Mouse (Mus musculus) hindbrain, postnatal 0 days (tissue): ENCODE results near the gene Adgrl2. TPM values are rescaled to one million over a fixed set of nuclear protein-coding genes. Genes with fewer than 3 reads are reported as not detected.
A peak's percentile ranks its signal among the peaks of the same experiment; 100 is the strongest.

Experiments
- ATAC-seq: fragments of 200-750 bp; cut with Nextera tagmentation; 2 replicates; pipeline ENCODE4 v1.8.0; 2017; ENCODE audit warnings: mild to moderate bottlenecking, moderate TSS enrichment, moderate library complexity
- DNase-seq: peaks from one replicate; pipeline ENCODE4 v3.0.0-alpha.2; 2015; ENCODE audit warnings: low spot score
- H3K27ac ChIP-seq: fragments of 300-500 bp; sonication (generic); 2 replicates; pipeline ENCODE4 v1.5.1; 2014; ENCODE audit warnings: mild to moderate bottlenecking
- H3K27me3 ChIP-seq: fragments of 300-500 bp; sonication (generic); 2 replicates; pipeline ENCODE4 v1.6.1; 2014; ENCODE audit warnings: low read length, mixed read lengths; ENCODE audit not compliant: insufficient read depth
- H3K36me3 ChIP-seq: fragments of 300-500 bp; sonication (generic); 2 replicates; pipeline ENCODE4 v1.6.1; 2014; ENCODE audit warnings: low read length, mixed read lengths; ENCODE audit not compliant: insufficient read depth
- H3K4me1 ChIP-seq: fragments of 300-500 bp; sonication (generic); 2 replicates; pipeline ENCODE4 v1.6.1; 2014; ENCODE audit warnings: antibody characterized with exemption, low read length, mixed read lengths; ENCODE audit not compliant: insufficient read depth
- H3K4me2 ChIP-seq: fragments of 300-500 bp; sonication (generic); 2 replicates; pipeline ENCODE4 v1.6.1; 2014; ENCODE audit warnings: low read depth, mild to moderate bottlenecking, low read length, moderate library complexity, mixed read lengths
- H3K4me3 ChIP-seq: fragments of 300-500 bp; sonication (generic); 2 replicates; pipeline ENCODE4 v1.5.1; 2014; ENCODE audit warnings: low read length
- H3K9ac ChIP-seq: fragments of 300-500 bp; sonication (generic); replicated peaks from 2 replicates; pipeline ENCODE4 v1.6.1; 2014; ENCODE audit warnings: mild to moderate bottlenecking, low read length, moderate library complexity, mixed read lengths
- H3K9me3 ChIP-seq: fragments of 300-500 bp; sonication (generic); 2 replicates; pipeline ENCODE4 v1.6.1; 2016; ENCODE audit warnings: low read length, mixed read lengths
- CTCF ChIP-seq: IDR thresholded peaks from 2 replicates; pipeline ENCODE4 v1.5.1; 2016; ENCODE audit warnings: antibody characterized with exemption, control low read depth, low read depth
- WGBS: fragments of 180-500 bp; shearing (Covaris S2); extraction: QIAGEN DNeasy Blood & Tissue Kit; methylation state at CpG from one replicate; pipeline ENCODE4 v1.1.7; 2014; 5-methylcytosine and 5-hydroxymethylcytosine counted together
- polyA plus RNA-seq: library from polyadenylated mRNA; unstranded; fragments of >200 nt; fragmentation: Nextera tagmentation; extraction: Ambion mirVana; gene quantifications from 2 replicates; pipeline ENCODE4 v1.2.1, GENCODE M21; 2015
- total RNA-seq: library from RNA; depleted of rRNA; stranded (reverse); fragments of >200 nt; gene quantifications from 2 replicates; pipeline ENCODE4 v1.2.3, GENCODE M21; 2014

The Adgrl2 gene
- total and polyA plus RNA-seq, 2 experiments from 2014 or later: 81.2 to 106 TPM

GRCm38 (mm10) chr3:148852556-148852955, 137.8 kb downstream of the Adgrl2 start:
- H3K4me2 ChIP-seq: no peak overlapping the region
- H3K27ac ChIP-seq: no peak overlapping the region
- H3K36me3 ChIP-seq: no peaks in the 10 kb centered on the region
- DNase-seq (no peak), ATAC-seq (no peak)
- TF ChIP-seq CTCF: no peak
- peaks cover 13% of the 10 kb centered on the region for H3K4me1 ChIP-seq
- H3K9me3 ChIP-seq: no peaks in the 10 kb centered on the region
- no peaks in the 10 kb centered on the region for H3K27me3 ChIP-seq
- 52% methylated on average over 12 of the region's 12 CpGs for WGBS
- no peak overlapping the region for H3K4me3 ChIP-seq
- no peak overlapping the region for H3K9ac ChIP-seq

- no peak overlapping the region for H3K9ac ChIP-seq
These were observed 139.5 kb downstream of the Adgrl2 start for GRCm38 (mm10) chr3:148850821-148851220.

GRCm38 (mm10) chr3:148848366-148848765, 142.0 kb downstream of the Adgrl2 start:
- Histone ChIP-seq H3K9me3 (no peaks in the 10 kb centered on the region), H3K4me3 (no peak overlapping the region), H3K27ac (no peak overlapping the region), H3K27me3 (no peaks in the 10 kb centered on the region), H3K9ac (no peak overlapping the region), H3K36me3 (no peaks in the 10 kb centered on the region; the same call in 1 of the 2 replicates), H3K4me2 (no peak overlapping the region), H3K4me1 (0 out of 2 replicates have a peak, but pooled peaks cover 3% of the 10 kb centered on the region)
- 82% methylated on average over 2 of the region's 2 CpGs for WGBS
- no peak for TF ChIP-seq CTCF
- no peak for ATAC-seq
- DNase-seq: no peak

More at GRCm38 (mm10) chr3:148850821-148851220, 139.5 kb downstream of the Adgrl2 start:
- Histone ChIP-seq H3K4me3 (no peak overlapping the region), H3K36me3 (no peaks in the 10 kb centered on the region; the same call in 1 of the 2 replicates), H3K4me2 (no peak overlapping the region), H3K27ac (no peak overlapping the region), H3K4me1 (peaks cover 13% of the 10 kb centered on the region), H3K27me3 (no peaks in the 10 kb centered on the region), H3K9me3 (no peaks in the 10 kb centered on the region)
- ATAC-seq (no peak), DNase-seq (no peak)
- no peak for TF ChIP-seq CTCF
- 89% methylated on average over 4 of the region's 4 CpGs for WGBS

- H3K9me3 ChIP-seq: no peaks in the 10 kb centered on the region
- no peaks in the 10 kb centered on the region; the same call in 1 of the 2 replicates for H3K36me3 ChIP-seq
- no peak for ATAC-seq
- no peak overlapping the region for H3K27ac ChIP-seq
- no peak for DNase-seq
- H3K4me3 ChIP-seq: no peak overlapping the region
- H3K9ac ChIP-seq: no peak overlapping the region
- no peaks in the 10 kb centered on the region for H3K27me3 ChIP-seq
- no peaks in the 10 kb centered on the region for H3K4me1 ChIP-seq
- TF ChIP-seq CTCF: no peak
- no peak overlapping the region for H3K4me2 ChIP-seq
- 91% methylated on average over 6 of the region's 6 CpGs for WGBS
These were observed 146.2 kb downstream of the Adgrl2 start for GRCm38 (mm10) chr3:148844182-148844581.

DNA sequence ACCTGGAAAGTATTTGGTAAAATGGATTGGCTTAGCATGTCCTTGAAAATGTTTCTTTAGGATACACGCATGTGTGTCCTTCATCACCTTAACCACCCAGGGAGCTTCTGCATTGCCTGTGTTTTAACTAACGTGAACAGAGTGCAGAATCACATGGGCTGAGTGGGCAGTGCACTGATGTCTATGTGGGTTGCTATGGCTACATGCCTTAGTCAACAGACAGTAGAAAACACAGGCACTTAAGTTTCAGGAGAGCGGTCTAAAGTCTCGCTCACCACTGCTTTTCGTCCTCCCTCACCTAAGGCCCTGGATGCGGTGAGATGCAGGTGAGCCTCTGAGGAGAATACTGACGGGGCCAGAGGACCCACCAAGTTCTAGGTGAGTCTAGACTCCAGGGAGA, 147.8 kb downstream of the Adgrl2 start:
- ATAC-seq: no peak

GRCm38 (mm10) chr3:148838835-148839296, 151.5 kb downstream of the Adgrl2 start:
- Histone ChIP-seq H3K27ac (no peak overlapping the region), H3K9ac (no peak overlapping the region), H3K9me3 (no peaks in the 10 kb centered on the region), H3K4me3 (no peak overlapping the region), H3K4me2 (no peak overlapping the region), H3K27me3 (no peaks in the 10 kb centered on the region), H3K4me1 (no peaks in the 10 kb centered on the region), H3K36me3 (peaks cover 10% of the 10 kb centered on the region; the same call in 1 of the 2 replicates)
- WGBS: 42% methylated on average over 13 of the region's 13 CpGs
- DNase-seq: no peak
- no peak for ATAC-seq
- TF ChIP-seq CTCF: no peak

More for the DNA sequence above, 147.8 kb downstream of the Adgrl2 start:
- Histone ChIP-seq H3K4me3 (no peak overlapping the region), H3K4me1 (no peaks in the 10 kb centered on the region), H3K9ac (no peak overlapping the region), H3K27ac (no peak overlapping the region), H3K36me3 (no peaks in the 10 kb centered on the region; the same call in 1 of the 2 replicates), H3K27me3 (no peaks in the 10 kb centered on the region), H3K4me2 (no peak overlapping the region), H3K9me3 (no peaks in the 10 kb centered on the region)
- TF ChIP-seq CTCF: no peak
- DNase-seq: no peak
- WGBS: 74% methylated on average over 7 of the region's 7 CpGs

DNA sequence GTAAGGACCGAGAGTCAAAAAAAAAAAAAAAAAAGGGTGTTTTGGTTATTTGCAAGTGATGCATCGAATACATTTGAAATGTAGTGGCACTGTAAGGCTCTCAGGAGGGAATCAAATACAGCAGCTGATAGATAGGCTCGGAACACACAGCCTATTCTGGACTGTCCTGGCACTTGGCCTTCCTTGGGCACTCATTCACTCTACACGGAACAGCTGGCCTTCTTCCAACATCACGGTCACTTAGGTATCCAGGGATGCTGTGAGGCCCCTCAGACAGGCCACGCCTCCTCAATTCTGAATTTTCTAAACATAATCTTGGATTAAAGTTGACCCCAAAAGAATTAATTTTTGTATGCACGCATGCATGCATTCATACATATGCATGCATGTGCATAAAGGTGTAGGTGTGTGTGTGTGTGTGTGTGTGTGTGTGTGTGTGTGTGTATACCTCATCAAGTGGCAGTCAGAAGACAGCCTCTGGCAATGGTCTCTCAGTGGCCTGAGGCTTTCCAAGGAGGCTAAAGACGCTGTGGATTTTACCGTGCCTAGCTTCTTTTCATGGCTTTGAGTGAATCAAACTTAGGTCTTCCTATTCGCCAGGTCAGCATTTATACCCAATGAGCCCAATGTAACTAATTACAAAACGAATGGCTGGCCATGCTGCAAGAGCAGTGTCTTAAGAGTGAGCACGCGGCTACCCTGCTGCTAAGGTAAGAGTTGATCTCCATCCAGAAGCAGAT, 152.1 kb downstream of the Adgrl2 start:
- ATAC-seq (peak; percentile 68; the same call in 1 of the 2 replicates), DNase-seq (peak; percentile 59)
- H3K9ac ChIP-seq: no peak overlapping the region
- H3K36me3 ChIP-seq: peaks cover 17% of the 10 kb centered on the region
- H3K4me2 ChIP-seq: no peak overlapping the region
- H3K4me3 ChIP-seq: no peak overlapping the region
- no peaks in the 10 kb centered on the region for H3K27me3 ChIP-seq
- H3K4me1 ChIP-seq: no peaks in the 10 kb centered on the region
- 49% methylated on average over 13 of the region's 13 CpGs for WGBS
- no peak overlapping the region for H3K27ac ChIP-seq
- no peaks in the 10 kb centered on the region for H3K9me3 ChIP-seq
- no peak for TF ChIP-seq CTCF
